Mouse (Mus musculus) megakaryocyte, embryonic 14.5 days (primary cell): Measurements from ENCODE around the gene Wdr54. TPM values are rescaled to one million over a fixed set of nuclear protein-coding genes. Genes with fewer than 3 reads are reported as not detected.

ENCODE experiments used
- H3K27me3 ChIP-seq: replicated peaks from 2 replicates; pipeline ENCODE3; 2012; ENCODE audit warnings: inconsistent platforms
- H3K36me3 ChIP-seq: replicated peaks from 2 replicates; pipeline ENCODE3; 2012; ENCODE audit warnings: low read length, inconsistent platforms, mixed read lengths
- H3K4me1 ChIP-seq: 2 replicates; pipeline ENCODE4 v1.6.1; 2012; ENCODE audit warnings: inconsistent platforms
- H3K4me3 ChIP-seq: replicated peaks from 2 replicates; pipeline ENCODE3; 2012; ENCODE audit warnings: moderate library complexity, mild to moderate bottlenecking, inconsistent platforms
- H3K9me3 ChIP-seq: 2 replicates; pipeline ENCODE4 v1.6.1; 2012; ENCODE audit warnings: inconsistent platforms
- FLI1 ChIP-seq: IDR thresholded peaks from 2 replicates; pipeline ENCODE4 v1.6.1; 2012; ENCODE audit warnings: low read length, inconsistent platforms, mixed read lengths
- GATA1 ChIP-seq: IDR thresholded peaks from 3 replicates; pipeline ENCODE4 v1.6.1; 2012; ENCODE audit warnings: mixed read lengths, low read length, inconsistent platforms, borderline replicate concordance
- polyA plus RNA-seq: library from polyadenylated mRNA; stranded (reverse); fragments of >175 nt; gene quantifications from 2 replicates; pipeline ENCODE4 v1.2.3, GENCODE M21; 2012; ENCODE audit warnings: low replicate concordance; ENCODE audit not compliant: insufficient read depth

Wdr54 gene
- 2.0 and 13.3 TPM in 2 replicates for polyA plus RNA-seq

DNA sequence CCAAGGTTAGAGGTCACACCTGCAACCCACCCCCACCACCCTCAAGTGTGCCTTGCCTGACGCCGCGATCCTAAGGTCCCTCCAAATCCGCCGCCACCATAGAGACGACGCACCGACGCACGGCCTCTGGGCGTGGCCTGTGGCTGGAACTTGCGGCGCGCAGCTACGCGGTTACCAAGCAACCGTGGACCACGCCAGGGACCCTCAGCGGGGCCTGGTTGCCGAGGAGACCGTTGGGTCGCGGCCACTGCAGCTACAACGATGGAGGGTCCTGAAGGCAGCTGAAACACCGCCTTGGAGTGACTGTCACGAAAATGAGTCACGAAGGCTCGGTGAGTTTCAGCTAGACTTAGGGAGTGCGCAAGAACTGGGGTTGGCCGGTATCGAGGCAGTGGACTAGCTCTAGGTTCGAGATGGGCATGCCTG lies at the start of gene Wdr54, which contains the start of gene 1700003E16Rik:
Gene Wdr54, minus strand, starts transcription at position 139 of the 426 bp plus-strand sequence.
Gene 1700003E16Rik, plus strand, starts transcription at position 146 of the 426 bp plus-strand sequence.
- Histone ChIP-seq H3K9me3 (no peaks in the 10 kb centered on the region), H3K4me3 (peak within 1 kb of the TSS; percentile 93), H3K4me1 (peaks cover 34% of the 10 kb centered on the region), H3K27me3 (peaks cover 43% of the 10 kb centered on the region), H3K36me3 (peaks cover 16% of the 10 kb centered on the region)
- TF ChIP-seq FLI1 (no peak), GATA1 (no peak)

DNA sequence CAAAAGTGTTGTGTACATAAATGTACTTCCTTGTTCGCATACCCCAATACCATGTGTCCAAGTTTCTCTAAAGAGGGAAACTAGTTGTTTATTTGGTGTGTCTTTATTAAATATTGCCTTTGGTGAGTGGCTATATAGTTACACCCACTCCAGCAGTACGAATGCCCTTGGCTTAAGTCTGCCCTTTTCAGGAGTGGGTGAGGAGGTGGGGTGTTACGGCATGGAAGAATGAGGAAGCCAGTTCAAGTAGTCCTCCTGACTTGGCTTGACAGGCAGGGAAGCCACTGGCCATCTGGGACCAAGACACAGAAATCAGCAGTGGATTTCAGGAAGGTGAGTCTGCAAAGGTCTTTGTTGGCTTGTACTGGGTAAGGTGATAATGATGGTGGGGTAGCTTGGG lies 49.7 kb upstream of the Wdr54 start:
- Histone ChIP-seq H3K36me3 (peaks cover 4% of the 10 kb centered on the region), H3K4me1 (peaks cover 6% of the 10 kb centered on the region), H3K27me3 (peaks cover 42% of the 10 kb centered on the region), H3K4me3 (no peak overlapping the region), H3K9me3 (peaks cover 4% of the 10 kb centered on the region; the same call in 1 of the 2 replicates)
- TF ChIP-seq FLI1 (no peak), GATA1 (no peak)

DNA sequence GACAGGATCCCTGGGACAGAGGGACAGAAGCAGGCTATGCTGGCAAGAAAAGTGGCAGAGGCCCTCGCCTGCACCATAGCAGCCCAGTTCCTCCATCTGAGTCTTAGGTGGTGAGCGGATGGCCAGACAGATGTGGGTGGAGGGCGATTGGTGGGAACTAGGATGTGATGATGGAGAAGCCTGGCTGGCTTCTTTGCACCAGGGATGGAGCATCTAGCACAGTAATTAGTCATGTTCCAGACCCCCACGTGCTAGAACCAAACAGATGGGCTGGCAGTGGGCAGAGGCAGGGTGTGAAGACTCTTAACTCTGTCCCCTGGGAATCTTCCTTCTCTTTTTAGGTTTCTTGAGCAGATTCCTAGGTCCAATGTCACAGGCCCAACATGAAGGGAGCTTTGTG lies 47.1 kb upstream of the Wdr54 start:
- Histone ChIP-seq H3K9me3 (no peaks in the 10 kb centered on the region), H3K27me3 (peaks cover 21% of the 10 kb centered on the region), H3K4me1 (peaks cover 11% of the 10 kb centered on the region), H3K36me3 (peaks cover 27% of the 10 kb centered on the region), H3K4me3 (no peak overlapping the region)
- no peak for TF ChIP-seq GATA1
- TF ChIP-seq FLI1, result no peak

DNA sequence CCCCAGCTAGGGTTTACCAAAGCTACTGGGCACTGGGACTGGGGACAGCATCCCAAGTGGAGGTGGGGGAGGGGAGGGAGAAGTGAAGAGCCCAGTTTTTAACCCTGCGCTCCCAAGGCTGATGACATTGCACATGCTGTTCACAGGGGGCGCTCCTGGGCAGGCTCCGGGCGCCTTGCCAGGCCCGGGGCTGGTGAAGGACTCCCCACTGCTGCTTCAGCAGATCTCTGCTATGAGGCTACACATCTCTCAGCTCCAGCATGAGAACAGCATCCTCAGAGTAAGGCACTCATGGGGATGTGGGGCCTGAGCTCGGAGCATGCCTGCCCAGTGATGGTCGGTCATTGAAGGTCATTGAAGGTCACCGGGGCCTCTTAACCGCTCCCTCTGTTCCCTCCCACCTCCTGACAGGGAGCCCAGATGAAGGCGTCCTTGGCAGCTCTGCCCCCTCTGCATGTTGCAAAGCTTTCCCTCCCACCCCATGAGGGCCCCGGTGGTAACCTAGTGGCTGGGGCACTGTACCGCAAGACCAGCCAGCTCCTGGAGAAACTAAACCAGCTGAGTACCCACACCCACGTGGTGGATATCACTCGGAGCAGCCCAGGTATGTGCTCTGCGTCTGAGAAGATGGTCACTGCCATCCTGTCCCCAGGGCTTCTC lies 41.3 kb upstream of the Wdr54 start:
- Histone ChIP-seq H3K36me3 (peaks cover 86% of the 10 kb centered on the region), H3K4me3 (no peak overlapping the region), H3K4me1 (peaks cover 24% of the 10 kb centered on the region), H3K9me3 (no peaks in the 10 kb centered on the region), H3K27me3 (peaks cover under 1% of the 10 kb centered on the region)
- TF ChIP-seq FLI1 (no peak), GATA1 (no peak)

DNA sequence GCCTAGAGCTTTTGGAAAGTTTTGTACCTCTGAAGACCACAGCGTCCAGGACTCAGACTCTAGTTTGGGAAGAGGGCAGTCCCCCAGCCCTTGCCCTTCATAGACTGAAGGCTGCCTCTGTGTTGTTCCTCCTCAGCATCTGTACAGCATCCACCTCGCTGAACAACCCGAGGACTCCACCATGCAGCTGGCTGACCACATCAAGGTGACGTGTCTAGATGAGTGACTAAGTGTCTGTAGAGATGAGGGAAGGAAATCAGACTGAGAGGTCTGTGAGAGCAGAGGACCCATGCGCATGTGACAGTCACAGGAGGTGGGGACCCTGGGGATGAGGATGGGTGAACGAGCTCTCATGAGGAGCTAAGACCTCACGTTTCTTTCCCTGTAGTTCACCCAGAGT lies 37.4 kb upstream of the Wdr54 start:
- Histone ChIP-seq H3K4me1 (peaks cover 15% of the 10 kb centered on the region), H3K4me3 (no peak overlapping the region), H3K27me3 (no peaks in the 10 kb centered on the region), H3K9me3 (no peaks in the 10 kb centered on the region), H3K36me3 (peaks cover 100% of the 10 kb centered on the region)
- TF ChIP-seq GATA1 (no peak), FLI1 (no peak)

DNA sequence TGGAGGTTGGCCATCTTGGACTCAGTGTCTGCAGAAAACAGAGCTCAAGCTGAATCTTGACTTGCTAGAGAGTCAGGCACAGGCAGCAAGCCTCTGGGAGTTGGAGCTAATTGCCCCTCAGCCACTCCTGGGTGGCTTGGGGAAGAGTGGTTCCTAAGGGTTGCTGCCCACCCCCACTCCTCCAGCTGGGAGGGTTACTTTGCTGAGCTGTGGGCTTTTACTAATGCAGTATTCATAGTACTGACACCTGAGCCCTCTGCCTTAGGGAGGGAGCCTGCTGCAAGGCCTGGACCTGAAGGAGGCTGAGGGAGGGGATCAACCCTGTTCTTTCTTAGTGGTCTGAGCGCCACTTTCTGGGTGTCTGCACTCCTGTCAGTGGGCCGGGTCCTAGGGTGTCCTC lies 30.7 kb upstream of the Wdr54 start:
- Histone ChIP-seq H3K9me3 (no peaks in the 10 kb centered on the region), H3K4me3 (no peak overlapping the region), H3K27me3 (no peaks in the 10 kb centered on the region), H3K4me1 (peaks cover 15% of the 10 kb centered on the region; the same call in 1 of the 2 replicates), H3K36me3 (peaks cover 99% of the 10 kb centered on the region)
- no peak for TF ChIP-seq FLI1
- TF ChIP-seq GATA1, result no peak

DNA sequence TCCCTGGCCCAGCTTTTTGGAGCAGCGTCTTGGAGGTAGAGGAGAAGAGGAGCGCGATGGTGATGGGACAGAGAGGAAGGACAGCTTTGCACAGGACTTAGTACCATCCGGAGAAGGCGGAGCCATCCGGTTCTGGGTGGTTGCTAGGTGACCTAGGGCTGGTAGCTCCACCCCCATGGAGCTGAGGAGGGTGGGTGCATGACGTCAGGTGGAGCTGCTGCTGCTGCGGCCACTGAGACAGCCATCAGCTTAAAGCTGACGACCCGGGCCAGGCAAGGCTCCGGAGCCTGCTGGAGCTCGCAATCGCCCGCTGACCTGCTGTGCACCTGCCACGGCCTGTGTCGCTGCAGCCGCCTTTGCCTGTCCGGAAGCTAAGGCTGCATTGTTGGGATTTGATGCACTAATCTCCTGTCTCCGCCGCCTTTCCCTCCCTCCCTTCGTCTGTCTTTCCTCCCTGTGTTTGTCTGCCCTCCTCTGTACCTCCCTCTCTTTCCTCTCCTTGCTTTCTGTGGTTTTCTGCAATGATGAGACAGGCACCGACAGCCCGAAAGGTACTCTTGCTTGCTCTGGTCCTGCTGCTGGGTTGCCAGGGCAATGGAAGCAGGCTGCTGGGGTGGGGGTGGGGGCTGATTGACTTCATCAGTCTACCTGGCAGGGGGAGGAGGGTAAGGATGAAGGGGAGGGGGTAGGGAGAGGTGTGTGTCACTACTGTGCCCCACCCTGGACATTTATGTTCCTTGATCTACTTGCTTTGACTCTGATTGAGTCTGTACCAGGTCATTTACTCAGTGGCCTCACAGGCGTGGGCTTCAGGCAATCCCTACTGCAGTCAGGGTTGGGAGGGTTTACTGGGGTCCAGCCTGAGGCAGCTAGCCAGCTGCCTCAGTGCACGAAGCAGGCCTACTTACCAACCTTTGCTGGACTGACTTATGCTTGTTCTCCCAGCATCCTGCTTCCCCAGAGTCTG lies 30.0 kb upstream of the Wdr54 start:
- no peak overlapping the region for H3K4me3 ChIP-seq
- H3K27me3 ChIP-seq, result no peaks in the 10 kb centered on the region
- peaks cover 93% of the 10 kb centered on the region for H3K36me3 ChIP-seq
- H3K9me3 ChIP-seq, result no peaks in the 10 kb centered on the region
- H3K4me1 ChIP-seq, result peaks cover 15% of the 10 kb centered on the region; the same call in 1 of the 2 replicates
- no peak for TF ChIP-seq FLI1
- TF ChIP-seq GATA1, result no peak

DNA sequence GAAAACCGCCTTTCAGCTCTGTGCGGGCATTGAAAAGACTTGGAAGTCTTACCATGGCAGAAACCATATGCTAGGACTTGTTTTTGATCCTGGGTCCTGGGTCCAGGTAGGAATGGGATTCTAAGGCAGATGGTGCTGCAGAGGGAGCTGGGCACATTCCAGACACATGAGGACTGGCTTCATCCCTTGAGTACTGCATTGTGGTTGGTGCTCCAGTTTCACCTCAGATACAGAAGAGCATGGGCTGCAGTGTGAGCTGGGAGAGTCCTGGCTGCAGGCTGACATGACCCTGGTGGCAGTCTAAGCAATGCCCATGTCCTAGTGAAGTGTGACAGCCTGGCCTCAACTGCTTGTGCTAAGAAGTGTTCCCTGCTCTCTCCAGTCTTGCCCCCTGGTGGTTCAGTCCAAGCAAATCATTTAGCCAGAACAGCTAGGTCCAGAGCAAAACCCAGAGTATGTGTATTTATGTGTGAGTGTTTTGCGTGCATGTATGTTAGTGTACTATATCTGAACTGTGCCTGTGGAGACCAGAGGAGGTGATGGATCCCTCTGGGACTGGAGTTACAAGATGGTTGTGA lies 28.8 kb upstream of the Wdr54 start:
- peak overlapping the region; percentile 36 for H3K4me3 ChIP-seq
- no peak for TF ChIP-seq GATA1
- no peak for TF ChIP-seq FLI1
- H3K36me3 ChIP-seq, result peaks cover 90% of the 10 kb centered on the region
- no peaks in the 10 kb centered on the region for H3K9me3 ChIP-seq
- no peaks in the 10 kb centered on the region for H3K27me3 ChIP-seq
- H3K4me1 ChIP-seq, result peaks cover 20% of the 10 kb centered on the region; the same call in 1 of the 2 replicates

DNA sequence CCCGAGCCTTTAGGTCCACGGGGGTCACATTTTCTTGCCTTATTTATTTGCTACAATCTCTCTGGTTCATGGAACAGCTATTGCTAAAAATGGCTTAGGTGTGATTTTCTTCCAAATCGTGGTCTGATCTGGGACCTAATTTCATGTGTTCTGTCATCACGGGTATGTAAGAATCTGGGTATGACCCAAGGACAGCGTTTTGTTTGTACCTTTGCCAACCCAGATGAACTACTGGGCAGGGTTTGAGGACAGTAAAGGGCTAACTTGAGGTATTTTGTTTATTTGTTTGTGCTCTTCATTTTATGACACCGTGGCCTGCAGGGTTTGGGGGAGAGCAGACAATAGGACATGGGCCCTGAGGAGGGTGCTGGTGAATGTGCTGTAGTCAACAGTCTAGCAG lies 24.4 kb upstream of the Wdr54 start:
- H3K9me3 ChIP-seq, result no peaks in the 10 kb centered on the region
- H3K36me3 ChIP-seq, result peaks cover 76% of the 10 kb centered on the region
- peaks cover 25% of the 10 kb centered on the region for H3K4me1 ChIP-seq
- TF ChIP-seq FLI1, result no peak
- TF ChIP-seq GATA1, result no peak
- no peaks in the 10 kb centered on the region for H3K27me3 ChIP-seq
- H3K4me3 ChIP-seq, result no peak overlapping the region
